Mouse (Mus musculus) hindbrain, embryonic 15.5 days (tissue): ENCODE results near the gene Ndufa13. TPM values are rescaled to one million over a fixed set of nuclear protein-coding genes. Genes with fewer than 3 reads are reported as not detected.

Experiments
- ATAC-seq: fragments of 200-750 bp; cut with Nextera tagmentation; 2 replicates; pipeline ENCODE4 v1.8.0; 2017; ENCODE audit warnings: low read depth, moderate number of reproducible peaks, moderate TSS enrichment; ENCODE audit not compliant: low FRiP score
- H3K27ac ChIP-seq: fragments of 300-500 bp; sonication (generic); replicated peaks from 2 replicates; pipeline ENCODE4 v1.5.1; 2015; ENCODE audit warnings: mild to moderate bottlenecking, inconsistent platforms
- H3K27me3 ChIP-seq: fragments of 300-500 bp; sonication (generic); 2 replicates; pipeline ENCODE4 v1.6.1; 2015; ENCODE audit warnings: control low read depth, inconsistent platforms
- H3K36me3 ChIP-seq: fragments of 300-500 bp; sonication (generic); 2 replicates; pipeline ENCODE4 v1.6.1; 2015; ENCODE audit warnings: control low read depth, inconsistent platforms
- H3K4me1 ChIP-seq: fragments of 300-500 bp; sonication (generic); replicated peaks from 2 replicates; pipeline ENCODE4 v1.6.1; 2015; ENCODE audit warnings: control low read depth, inconsistent platforms
- H3K4me2 ChIP-seq: fragments of 300-500 bp; sonication (generic); 2 replicates; pipeline ENCODE4 v1.6.1; 2015; ENCODE audit warnings: moderate library complexity, mild to moderate bottlenecking, inconsistent platforms
- H3K4me3 ChIP-seq: fragments of 300-500 bp; sonication (generic); 2 replicates; pipeline ENCODE4 v1.5.1; 2015; ENCODE audit warnings: mild to moderate bottlenecking, inconsistent platforms
- H3K9ac ChIP-seq: fragments of 300-500 bp; sonication (generic); 2 replicates; pipeline ENCODE4 v1.6.1; 2015; ENCODE audit warnings: inconsistent platforms
- H3K9me3 ChIP-seq: fragments of 300-500 bp; sonication (generic); 2 replicates; pipeline ENCODE4 v1.6.1; 2016; ENCODE audit warnings: control low read depth, inconsistent platforms
- WGBS: fragments of 180-500 bp; shearing (Covaris S2); methylation state at CpG from one replicate; pipeline ENCODE4 v1.1.7; 2015; 5-methylcytosine and 5-hydroxymethylcytosine counted together
- polyA plus RNA-seq: library from polyadenylated mRNA; unstranded; fragments of >200 nt; fragmentation: Nextera tagmentation; extraction: Ambion mirVana; gene quantifications from 2 replicates; pipeline ENCODE4 v1.2.1, GENCODE M21; 2015

The Ndufa13 gene
- polyA plus RNA-seq, 1 experiment from 2014 or later, result 196 TPM

DNA sequence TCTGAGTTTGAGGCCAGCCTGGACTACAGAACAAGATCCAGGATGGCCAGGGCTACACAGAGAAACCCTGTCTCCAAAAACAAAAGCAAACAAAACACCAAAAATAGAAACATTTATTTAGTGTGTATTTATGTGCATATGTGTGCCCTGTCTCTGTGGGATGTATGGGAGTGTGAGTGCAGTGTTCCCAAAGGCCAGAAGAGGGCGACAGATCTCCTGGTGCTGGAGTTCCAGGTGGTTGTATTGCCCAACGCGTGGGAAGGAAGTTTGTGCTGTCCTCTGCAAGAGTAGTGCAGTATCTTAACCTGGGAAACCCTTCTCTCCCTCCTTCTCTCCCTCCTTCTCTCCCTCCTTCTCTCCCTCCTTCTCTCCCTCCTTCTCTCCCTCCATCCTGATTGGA is 52.5 kb downstream of the Ndufa13 start:
- 43% methylated on average over 3 of the region's 3 CpGs for WGBS
- no peak overlapping the region for H3K27ac ChIP-seq
- no peaks in the 10 kb centered on the region for H3K4me1 ChIP-seq
- no peak for ATAC-seq
- H3K4me2 ChIP-seq, result no peak overlapping the region
- no peak overlapping the region for H3K9ac ChIP-seq
- H3K4me3 ChIP-seq, result no peak overlapping the region
- 0 out of 2 replicates have a peak, but pooled peaks cover 3% of the 10 kb centered on the region for H3K36me3 ChIP-seq
- H3K27me3 ChIP-seq, result no peaks in the 10 kb centered on the region
- no peaks in the 10 kb centered on the region for H3K9me3 ChIP-seq

DNA sequence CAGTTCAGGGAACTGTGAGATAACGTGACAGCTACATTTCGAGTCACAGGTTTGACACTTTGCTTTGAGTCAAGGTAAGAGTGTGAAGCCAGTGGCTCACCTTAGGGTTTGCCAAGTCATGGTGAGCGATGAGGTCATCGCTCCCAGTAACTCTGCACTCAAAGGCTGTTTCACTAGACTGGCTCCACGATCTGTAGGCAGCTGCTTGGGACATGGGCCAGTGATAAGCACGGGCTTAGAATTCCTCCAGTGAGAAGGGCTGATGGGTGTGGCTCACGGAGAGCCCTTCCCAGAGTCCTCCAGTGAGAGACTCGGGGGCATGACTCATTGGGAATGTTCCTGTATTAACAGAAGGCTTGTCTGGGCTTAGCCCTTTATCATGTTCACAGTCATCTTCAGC is 53.4 kb downstream of the Ndufa13 start:
- Histone ChIP-seq H3K4me3 (no peak overlapping the region), H3K4me1 (no peaks in the 10 kb centered on the region), H3K4me2 (no peak overlapping the region), H3K27ac (no peak overlapping the region), H3K9me3 (no peaks in the 10 kb centered on the region), H3K36me3 (0 out of 2 replicates have a peak, but pooled peaks cover 3% of the 10 kb centered on the region), H3K27me3 (no peaks in the 10 kb centered on the region), H3K9ac (no peak overlapping the region)
- 89% methylated on average over 8 of the region's 8 CpGs for WGBS
- no peak for ATAC-seq

DNA sequence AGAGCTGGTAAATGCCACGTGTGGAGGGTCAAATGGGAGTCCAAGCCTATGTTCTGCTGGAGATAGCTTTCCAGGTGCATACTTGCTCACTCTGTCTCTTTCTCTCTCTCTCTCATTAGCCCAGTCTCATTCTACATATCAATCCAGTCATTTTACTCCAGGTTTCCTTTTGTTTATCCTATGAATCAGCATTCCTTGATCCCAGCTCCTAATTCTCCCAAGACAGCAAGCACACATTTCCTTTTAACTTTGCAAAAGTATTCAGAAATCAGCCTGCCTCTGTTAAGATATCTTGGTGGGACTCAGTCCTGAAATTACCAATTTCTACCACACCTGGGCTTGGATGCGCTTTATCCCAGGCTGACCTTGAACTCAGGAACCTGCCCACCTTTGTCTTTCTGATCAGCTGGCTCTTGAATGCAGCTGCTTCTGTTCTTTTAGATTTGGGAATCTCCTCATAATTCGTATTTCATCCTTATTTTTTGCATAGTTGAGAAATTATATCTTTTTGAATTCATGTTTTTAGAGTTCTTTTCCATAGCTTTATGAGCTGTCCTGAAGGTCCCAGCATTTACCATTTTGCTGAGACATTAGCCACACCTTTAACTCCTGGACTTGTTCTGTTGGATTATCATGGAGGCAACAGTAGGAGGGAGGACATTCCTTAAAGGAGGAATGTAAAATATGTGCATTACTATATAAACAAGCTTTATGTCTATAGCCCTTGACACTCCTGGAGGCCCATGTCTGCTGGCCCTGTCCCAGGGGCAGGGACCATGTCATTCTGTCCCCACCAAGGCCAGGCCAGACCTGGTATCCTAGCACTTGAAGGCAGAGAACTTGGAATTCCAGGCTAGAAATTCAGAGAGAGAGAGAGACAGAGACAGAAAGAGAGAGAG is 54.9 kb downstream of the Ndufa13 start:
- H3K27me3 ChIP-seq, result no peaks in the 10 kb centered on the region
- H3K4me3 ChIP-seq, result no peak overlapping the region
- no peaks in the 10 kb centered on the region for H3K9me3 ChIP-seq
- no peak for ATAC-seq
- H3K36me3 ChIP-seq, result 0 out of 2 replicates have a peak, but pooled peaks cover 3% of the 10 kb centered on the region
- H3K4me2 ChIP-seq, result no peak overlapping the region
- 80% methylated on average over 3 of the region's 3 CpGs for WGBS
- H3K9ac ChIP-seq, result no peak overlapping the region
- H3K27ac ChIP-seq, result no peak overlapping the region
- no peaks in the 10 kb centered on the region for H3K4me1 ChIP-seq

Other genes starting within 250 kb of the Ndufa13 start
- 2.4 and 2.6 TPM in 2 replicates for gene Zfp964, start 248.1 kb downstream of the Ndufa13 start, polyA plus RNA-seq
- 22.8 and 24.9 TPM in 2 replicates for gene Zfp869, start 191.8 kb downstream of the Ndufa13 start, polyA plus RNA-seq
- 6.0 and 7.0 TPM in 2 replicates for gene Zfp963, start 152.6 kb downstream of the Ndufa13 start, polyA plus RNA-seq
- gene Gm20422, start 127.7 kb downstream of the Ndufa13 start, polyA plus RNA-seq, result 1.2 TPM in 1 of 2 replicates, not detected in the other
- gene Atp13a1, start 111.4 kb downstream of the Ndufa13 start, polyA plus RNA-seq, result 50.1 and 54.6 TPM in 2 replicates
- 37.7 and 38.9 TPM in 2 replicates for gene Zfp866, start 111.4 kb downstream of the Ndufa13 start, polyA plus RNA-seq
- 31.1 and 38.7 TPM in 2 replicates for gene Gmip, start 93.9 kb downstream of the Ndufa13 start, polyA plus RNA-seq
- gene Lpar2, start 80.1 kb downstream of the Ndufa13 start, polyA plus RNA-seq, result 0.69 and 0.75 TPM in 2 replicates
- 59.4 and 59.5 TPM in 2 replicates for gene Pbx4, start 70.1 kb downstream of the Ndufa13 start, polyA plus RNA-seq
- gene Cilp2, start 14.9 kb downstream of the Ndufa13 start, polyA plus RNA-seq, result 6.7 and 6.9 TPM in 2 replicates
- gene Tssk6, start 374 bp downstream of the Ndufa13 start, polyA plus RNA-seq, result 3.5 and 4.3 TPM in 2 replicates
- gene Yjefn3, start 154 bp upstream of the Ndufa13 start, polyA plus RNA-seq, result 10.1 and 13.8 TPM in 2 replicates
- 31.7 and 33.1 TPM in 2 replicates for gene Gatad2a, start 93.8 kb upstream of the Ndufa13 start, polyA plus RNA-seq
- gene Mau2, start 140.2 kb upstream of the Ndufa13 start, polyA plus RNA-seq, result 71.7 and 72.2 TPM in 2 replicates
- 55.5 and 57.6 TPM in 2 replicates for gene Sugp1, start 140.3 kb upstream of the Ndufa13 start, polyA plus RNA-seq
- gene Tm6sf2, start 170.4 kb upstream of the Ndufa13 start, polyA plus RNA-seq, result 0.97 and 2.8 TPM in 2 replicates
- gene Hapln4, start 180.9 kb upstream of the Ndufa13 start, polyA plus RNA-seq, result 0.87 and 1.3 TPM in 2 replicates
- gene Ncan, start 218.3 kb upstream of the Ndufa13 start, polyA plus RNA-seq, result 165 and 193 TPM in 2 replicates
- gene Nr2c2ap, start 228.8 kb upstream of the Ndufa13 start, polyA plus RNA-seq, result 38.3 and 42.8 TPM in 2 replicates
- 13.0 and 13.6 TPM in 2 replicates for gene Rfxank, start 236.6 kb upstream of the Ndufa13 start, polyA plus RNA-seq
- gene Borcs8, start 236.9 kb upstream of the Ndufa13 start, polyA plus RNA-seq, result 54.6 and 55.1 TPM in 2 replicates
- gene Mef2b, start 237.2 kb upstream of the Ndufa13 start, polyA plus RNA-seq, result 0.48 and 0.80 TPM in 2 replicates